Mouse (Mus musculus) 3T3-L1 (cell line): ENCODE measurements at regions not wholly inside any gene's neighbourhood (a gene's known extent, or its start where the extent isn't known, plus 50 kb on each side); places are given as distances from the start of the nearest gene placed in this dataset.
A peak's percentile ranks its signal among the peaks of the same experiment; 100 is the strongest.

ENCODE experiments used
- DNase-seq: peaks from one replicate; pipeline ENCODE4 v3.0.0-alpha.2; 2015; ENCODE audit warnings: low read depth, low spot score

DNA sequence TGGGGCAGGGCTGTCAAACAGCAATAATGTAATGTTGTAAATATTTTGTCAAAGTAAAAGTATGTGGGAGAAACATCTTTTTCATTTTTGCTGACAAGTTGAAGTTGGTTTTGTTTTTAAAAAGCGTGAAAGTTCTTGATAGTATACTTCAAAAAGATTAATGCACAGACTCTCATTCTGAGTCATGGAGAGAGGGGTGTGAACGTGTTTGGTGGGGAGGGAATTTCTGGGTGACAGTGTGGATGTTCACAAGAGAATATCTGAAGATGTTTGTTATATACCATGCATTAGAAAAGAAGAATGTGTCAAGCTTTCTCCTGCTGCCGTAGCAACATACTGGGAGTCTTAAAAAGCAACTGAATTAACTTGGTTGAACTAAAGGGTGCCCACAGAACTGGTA is 57.0 kb downstream of the Rps29 start:
- no peak for DNase-seq

DNA sequence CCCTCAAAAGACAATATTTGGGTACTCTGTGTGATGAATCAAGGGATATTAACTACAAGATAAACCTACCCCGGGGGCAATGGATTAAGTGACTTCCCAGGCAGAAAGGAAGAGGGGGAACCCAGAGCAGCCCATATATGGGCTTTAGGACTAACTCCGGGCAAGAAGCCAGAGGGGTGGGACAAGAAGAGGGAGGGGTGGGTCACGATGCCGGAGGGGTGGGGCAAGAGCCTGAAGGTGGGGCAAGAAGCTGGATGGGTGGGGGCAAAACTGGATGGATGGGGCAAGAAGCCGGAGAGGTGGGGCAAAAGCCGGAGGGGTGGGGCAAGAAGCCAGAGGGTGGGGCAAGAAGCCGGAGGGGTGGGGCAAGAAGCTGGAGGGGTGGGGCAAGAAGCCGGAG is 64.1 kb downstream of the Rps29 start:
- no peak for DNase-seq

DNA sequence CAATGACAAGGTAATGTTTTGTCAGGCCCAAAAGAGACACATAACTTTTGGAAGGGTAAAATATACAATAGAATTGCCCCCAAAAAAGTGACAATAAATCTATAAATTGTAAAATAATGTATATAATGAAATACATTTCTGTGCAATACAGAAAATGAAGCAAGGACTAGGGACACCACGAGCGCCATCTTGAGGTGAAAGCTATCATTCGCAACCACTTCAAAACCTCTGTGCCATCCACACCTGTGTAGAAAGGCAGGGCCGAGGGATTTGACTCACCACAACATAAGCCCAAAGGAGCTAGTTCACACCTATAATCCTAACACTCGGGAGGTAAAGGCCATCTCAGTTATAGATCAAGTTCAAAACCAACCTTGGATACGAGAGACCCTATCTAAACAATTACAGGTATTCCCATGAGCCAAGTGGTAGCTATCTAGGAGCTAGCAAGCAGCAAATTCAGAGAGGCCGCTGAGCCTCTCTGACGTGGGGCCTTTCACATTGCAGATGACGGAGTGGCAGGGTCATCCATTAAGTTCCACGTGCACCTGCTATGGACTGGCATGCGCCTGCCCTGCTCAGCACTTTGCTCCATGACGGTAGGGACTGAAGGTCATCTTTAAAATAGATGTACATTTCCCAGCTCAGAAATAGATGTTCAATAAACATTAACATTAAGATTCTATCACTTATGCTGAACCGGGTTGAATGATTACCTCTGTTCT is 65.8 kb downstream of the Rps29 start:
- DNase-seq = peak; percentile 18

DNA sequence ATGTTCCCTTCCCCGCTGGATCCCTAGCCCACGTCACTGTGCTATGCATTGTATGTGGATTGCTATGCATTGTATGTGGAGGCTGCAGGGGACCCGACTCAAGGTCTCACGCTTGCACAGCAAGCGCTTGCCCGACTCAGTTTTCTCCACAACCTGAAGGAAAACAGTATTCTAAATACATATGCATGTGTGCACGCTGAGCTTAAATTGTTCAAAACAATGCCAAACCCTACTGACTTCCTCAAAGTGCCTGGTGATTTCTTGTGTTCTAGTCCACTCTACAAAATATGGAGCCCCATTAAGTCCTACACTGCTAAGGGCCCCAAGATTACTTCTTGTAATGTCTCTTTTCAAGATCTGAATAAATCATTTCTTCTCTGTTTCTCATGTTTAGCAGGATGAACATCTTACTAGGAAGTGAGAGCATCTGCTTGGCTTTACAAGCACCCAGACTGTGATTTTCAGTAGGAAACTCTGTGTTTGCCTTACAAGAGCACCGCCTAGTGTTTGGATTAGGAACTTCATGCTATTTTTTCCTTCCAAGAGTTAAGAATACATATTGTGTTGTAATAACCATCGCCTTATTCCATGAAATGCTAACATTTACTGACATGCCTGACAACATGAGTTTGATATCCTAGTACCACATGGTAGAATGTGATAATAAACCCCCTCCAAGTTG is 70.9 kb downstream of the Rps29 start:
- peak; percentile 85 for DNase-seq

DNA sequence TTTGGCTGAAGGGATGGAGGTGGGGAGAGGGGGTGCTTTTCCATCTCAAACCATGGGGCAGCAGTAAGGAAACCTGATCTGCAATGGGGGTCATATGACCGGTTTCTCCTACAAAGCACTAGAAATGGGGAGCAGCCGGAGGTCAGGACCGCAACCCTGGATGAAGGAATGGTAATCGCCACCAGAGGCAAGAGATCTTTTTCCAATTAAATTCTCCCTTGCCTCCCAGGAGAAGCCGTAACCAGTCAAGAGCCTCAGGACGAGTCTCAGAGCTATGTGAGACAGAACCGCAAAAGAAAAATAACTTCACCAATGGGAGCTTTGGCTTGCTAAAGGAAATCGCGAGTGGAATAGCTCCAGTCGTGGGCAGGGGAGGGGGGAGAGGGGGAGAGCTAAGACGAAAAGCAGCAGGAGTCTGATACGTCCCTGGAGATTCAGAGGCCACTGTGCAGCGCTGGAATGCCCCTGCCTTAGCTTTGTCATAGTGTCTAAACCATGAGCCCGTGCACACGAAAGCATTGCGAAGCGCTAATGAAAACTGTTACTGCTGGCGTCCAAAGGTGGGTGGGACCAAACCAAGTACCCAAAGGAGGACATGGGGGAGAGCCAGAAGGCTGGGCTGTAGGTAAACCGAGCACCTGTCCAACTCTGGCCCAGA is 73.3 kb downstream of the Rps29 start:
- DNase-seq = no peak

DNA sequence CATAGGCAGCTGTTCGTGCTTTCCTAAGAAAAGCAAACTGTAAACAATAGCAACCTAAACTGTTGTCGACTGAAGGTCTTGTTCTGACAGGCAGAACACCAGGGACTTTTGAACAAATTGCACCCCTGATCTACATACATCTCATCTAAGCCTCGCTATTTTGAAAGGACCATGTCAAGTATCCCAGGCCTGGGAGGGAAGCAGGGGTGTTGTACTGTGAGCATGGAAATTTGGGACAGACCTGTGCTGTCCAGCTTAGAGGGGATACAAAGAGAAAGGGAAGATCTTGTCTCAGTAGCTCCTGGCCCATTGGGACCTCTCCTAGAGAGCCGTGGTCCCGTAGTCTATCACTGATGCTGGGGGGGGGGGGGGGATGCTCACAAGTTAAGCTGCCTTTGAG is 74.3 kb downstream of the Rps29 start:
- DNase-seq = no peak

DNA sequence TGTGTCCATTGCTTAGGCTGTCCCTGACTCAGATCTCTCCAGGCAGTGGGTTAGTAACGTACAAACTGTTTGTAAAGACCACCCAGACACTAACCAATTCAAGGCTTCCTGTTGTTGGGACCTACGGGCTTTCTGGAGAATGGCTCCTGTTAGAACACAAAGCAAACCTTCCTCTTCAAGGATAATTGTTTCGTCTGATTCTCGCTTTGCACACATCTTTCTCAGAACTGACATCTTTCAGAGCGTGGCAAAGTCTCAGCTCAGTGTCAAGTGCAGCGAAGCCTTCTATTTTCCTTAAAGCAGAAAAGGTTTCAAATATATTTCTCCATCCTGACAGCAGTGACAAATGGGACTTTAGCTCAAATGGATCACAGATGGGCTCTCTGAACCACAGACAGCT is 76.9 kb downstream of the Rps29 start:
- DNase-seq = no peak

DNA sequence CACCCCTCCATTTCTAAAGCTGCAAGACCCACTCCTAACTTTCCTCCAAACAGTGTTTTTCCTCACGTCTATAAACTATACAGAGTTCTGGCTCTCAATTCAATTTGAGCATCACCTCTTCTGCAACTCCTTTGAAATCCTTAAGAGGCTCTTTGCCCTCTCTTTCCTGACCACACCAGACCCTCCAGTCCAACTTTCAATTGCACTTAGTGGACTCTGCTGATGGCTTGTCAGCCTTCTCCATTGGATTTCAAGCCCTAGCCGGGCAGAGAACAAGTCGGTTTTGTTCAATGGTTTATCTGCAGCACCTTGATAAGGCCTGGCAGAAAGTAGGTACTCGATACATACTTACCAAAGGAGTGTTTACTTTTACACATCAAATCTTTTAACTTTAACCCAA is 119.4 kb downstream of the Rps29 start:
- DNase-seq = no peak

DNA sequence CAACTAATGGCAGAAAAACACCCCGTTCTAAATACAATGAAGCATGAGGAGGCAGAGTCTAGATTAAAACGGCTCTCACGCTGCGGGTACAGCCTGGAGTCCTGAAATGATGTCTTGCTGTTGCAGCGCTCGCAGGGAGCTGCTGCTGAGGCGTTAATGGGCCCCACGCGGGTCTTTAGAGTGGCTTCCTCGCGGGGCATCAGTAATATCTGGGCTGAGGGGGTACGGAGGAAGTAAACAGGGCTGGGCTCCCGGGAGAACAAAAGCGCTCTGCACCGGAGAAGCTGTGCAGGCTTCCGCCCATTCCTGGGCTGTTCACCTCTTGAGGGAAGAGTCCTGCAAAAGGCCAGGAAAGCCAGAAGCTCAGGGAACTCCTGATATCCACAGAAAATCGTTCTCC is 135.4 kb downstream of the Rps29 start:
- no peak for DNase-seq

DNA sequence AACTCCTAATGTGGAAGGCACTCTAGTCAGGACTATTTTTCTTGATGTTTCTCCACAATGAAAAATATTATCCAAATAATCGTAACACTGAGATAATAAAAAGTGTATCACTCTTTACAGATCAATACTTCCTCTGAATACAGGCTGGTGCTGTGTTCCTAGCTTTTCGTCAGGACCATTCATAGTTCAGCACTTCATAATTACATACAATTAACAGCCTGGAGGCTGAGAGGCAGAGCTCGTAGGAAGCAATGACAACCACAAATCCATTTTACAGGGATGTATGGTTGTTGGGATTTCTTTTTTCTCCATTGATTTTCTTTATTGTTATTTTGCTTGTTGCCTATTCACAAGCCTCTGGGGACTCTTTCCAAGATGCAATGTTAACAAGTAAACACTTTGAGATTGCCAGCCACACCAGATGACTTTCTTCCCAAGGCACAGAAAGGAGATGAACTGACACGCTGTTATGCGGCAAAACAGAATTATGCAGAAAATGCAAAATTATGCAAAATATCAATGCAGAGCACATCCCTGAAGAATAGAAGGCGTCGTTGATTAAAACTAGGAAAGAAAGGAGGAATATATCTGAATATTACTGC is 142.2 kb downstream of the Rps29 start:
- no peak for DNase-seq

DNA sequence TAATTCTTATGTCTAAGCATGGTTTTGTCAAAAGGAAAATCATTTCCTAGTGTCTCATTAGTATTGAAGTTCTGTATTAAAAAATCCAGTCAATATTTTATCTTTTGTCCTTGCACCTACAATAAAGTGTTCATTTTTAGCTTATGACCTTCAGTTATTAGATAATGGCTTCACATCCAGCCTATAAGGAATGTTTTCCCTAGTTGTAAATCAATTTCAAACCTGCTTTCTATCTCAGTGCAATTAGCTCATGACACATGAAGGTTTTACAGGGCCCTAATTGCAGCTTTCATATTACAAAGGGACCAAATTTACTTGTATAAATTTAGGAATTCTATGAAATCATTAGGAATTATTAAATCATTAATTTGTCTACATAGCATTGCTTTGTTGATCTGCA is 153.8 kb downstream of the Rps29 start:
- DNase-seq = no peak

DNA sequence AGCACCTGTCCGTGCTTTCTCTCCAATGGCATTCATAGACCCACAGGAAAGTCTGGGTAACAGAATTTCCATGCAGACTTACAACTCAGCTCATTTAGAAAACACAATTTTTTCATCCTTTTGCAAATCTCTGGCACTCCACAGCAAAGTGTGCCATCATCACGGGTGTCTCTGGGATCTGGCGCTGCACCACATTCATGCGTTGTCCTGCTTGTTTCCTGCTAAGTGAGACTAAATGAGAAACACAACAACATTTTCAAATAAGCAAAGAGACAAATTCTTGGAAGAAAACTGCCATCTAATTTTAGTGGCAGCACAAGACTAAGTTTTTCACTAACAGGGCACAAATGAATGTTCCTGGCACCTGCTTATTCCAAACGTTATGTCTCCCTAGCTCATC is 156.9 kb downstream of the Rps29 start:
- DNase-seq = no peak

DNA sequence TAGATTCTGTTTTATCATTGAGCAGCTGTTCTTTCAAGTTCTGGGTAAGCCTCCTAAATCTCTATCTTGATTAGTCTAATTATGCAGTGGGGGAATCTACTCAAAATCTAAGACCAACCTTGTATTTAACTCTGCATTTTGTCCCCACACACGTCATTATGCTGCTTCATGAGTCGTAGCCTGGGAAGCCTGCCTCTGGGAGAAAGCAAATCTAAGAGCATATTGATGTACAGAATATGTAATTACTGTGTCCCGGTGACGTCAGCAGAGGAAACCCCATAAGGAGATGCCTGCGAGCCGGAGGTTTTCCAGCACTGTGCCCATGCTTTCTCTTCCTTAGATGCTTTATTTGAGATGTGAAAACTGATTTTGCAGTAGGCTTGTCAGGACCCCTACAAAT is 161.7 kb downstream of the Rps29 start:
- no peak for DNase-seq

DNA sequence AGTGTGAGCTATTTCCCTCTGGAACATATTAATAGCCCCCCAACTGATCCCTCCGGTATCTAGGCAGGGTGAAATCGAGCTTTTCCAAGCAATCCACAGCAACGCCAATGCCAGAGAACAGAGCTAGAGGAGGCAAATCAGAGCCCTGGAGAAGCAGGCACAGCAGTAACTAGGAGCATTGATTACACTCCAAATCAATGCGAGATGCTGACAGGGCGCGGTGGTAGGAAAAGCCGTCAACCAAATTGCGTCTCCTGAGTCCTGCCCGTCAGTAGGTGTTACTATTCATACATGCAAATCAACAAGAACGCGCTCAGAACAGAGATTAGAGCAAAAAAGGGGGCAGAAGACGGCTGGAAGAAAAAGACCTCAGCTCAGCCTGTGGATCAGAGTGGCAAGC is 162.2 kb downstream of the Rps29 start:
- DNase-seq = no peak

DNA sequence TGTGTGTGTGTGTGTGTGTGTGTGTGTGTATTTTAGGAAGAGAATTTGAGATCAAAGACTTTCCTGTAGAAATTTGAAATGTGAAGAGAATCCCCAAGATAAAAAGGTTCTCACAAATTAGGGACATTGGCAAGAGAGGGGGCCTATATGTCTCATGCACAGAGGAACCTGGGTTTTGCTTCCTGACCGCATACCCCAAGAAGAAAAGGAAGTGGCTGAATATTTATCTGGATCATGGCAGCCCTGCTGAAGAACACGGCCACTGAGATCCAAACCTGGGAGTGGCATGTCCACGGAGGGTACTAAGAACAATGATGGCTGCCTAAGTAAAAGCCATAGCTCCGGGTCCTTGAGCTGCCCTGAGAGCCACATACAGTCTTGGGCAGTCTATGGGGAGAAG is 178.3 kb downstream of the Rps29 start:
- no peak for DNase-seq

DNA sequence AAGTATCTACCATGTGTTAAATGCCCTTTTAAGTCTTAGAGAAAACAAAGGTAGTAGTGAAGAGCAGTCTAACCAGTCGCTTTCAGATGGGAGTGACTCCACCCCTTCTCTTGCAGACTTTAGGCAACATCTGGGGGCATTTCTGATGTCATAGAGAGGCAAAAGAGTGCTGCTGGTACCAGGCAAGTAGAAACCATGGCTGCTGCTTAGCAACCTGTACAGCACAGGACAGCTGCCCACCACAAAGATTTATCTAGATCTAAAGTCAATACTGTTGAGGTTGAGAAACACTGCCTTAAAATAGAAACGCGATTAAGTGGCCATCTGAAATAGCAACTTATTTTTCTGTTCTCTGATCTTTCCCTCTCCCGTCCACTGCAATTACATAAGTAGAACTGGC is 178.8 kb downstream of the Rps29 start:
- no peak for DNase-seq

DNA sequence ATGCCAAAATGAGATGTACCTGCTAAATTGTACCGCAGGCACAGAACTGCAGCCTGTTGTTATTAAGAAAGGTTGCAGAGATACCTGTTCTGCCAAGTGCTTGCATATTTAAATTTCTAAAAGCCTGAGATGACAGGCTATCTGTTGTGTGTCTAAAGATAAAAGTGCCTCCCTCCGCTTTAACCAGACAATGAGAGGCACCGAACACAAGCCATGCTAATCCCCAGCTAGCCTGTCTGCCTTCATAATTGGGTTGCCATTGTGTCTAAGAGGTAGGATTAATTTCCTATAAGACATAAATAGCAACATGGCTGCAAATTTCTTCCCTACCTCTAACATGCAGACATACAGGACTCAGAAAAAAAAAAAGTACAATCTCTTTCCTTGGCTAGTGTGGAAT is 179.8 kb downstream of the Rps29 start:
- DNase-seq = no peak

DNA sequence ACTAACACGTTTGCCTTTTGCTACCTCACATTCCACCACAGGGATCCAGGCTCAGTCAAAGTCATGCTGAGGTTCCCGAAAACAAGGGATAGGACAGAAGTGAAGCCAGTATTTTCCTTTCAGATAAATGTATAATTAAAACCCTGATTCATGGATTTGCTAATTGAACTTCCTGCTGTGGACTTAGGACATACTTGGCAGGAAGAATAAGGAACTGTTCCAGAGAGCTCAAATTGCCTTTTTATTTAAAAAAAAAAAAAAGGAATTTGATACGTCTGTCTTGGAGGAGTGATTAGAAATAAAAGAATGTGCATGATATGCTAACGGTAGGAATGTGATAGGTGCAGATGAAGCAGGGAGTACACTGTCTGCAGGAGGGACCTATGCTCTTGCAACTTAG is 181.7 kb downstream of the Rps29 start:
- peak; percentile 15 for DNase-seq

DNA sequence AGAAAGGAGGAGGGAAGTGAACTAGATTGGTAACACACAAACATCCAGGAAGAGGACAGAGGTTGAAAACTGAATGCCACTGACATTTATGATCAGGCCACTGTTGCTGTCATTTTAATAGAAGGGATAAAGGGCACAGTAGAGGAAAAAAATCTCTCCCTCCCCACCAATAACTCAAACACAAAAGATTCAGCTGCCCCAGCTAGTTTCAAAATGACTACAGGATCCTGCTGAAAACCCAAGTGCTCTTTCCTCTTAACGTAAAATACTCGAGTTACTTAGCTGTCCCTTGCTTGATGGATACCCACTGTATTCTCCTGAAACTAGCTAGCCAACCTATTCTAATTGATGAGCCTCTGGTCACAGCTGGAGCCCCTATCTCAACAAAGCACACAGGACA is 211.7 kb downstream of the Rps29 start:
- DNase-seq = no peak

DNA sequence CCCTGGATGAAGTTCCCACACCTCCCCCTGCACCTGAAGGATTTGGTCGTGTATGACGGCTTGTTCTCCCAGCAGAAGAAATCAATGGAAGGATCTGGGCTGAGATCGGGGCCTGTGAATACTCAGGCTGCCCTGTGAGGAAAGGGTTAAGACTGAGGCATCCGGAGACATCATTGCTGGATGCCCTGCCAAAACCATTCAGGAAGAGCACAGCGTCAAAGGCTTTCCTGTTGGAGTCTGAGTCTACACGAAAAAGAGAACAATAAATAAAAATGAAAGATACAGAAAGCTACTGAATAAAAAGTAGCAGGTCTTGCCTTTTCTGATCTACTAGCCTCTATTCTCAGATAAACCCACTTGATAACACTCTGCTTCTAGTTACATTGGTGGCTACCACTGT is 248.4 kb downstream of the Rps29 start:
- no peak for DNase-seq

DNA sequence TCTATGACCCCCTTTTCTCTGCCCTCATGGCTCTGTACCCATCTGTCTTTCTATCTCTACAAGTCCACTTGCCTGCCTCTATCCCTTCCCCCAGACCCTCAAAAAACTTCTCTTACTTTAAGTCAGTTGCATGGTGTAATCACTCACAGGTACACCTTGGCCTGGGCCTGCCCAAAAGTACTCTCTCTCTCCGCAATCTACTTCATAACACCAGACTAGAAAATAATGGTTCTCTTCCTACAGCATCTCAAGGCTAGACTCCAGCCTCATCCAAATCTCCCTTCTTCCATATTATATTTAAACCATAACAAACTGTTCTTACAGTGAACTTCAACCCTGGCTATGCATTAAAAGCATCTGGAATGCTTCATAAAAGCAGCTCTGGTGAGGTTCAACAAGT is 254.2 kb downstream of the Rps29 start:
- no peak for DNase-seq

DNA sequence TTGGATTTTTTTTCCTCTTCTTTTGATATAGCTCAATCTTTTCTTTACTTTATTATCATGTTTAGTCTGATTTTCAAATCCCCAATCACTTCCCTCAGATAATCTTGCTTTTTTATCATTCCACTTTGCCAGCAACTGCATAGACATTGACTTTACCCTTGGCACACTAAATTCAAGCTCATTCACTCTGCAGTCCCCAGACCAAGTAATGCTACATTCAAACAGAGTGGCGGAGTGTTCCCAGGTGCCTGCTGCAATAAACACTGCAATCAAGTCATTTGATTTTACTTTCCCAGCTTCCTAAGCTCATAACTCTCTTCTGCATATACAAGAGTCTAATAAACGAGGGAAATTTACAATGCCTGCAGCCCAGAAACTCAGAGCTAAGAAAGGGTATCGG is 269.8 kb downstream of the Rps29 start:
- DNase-seq = no peak

DNA sequence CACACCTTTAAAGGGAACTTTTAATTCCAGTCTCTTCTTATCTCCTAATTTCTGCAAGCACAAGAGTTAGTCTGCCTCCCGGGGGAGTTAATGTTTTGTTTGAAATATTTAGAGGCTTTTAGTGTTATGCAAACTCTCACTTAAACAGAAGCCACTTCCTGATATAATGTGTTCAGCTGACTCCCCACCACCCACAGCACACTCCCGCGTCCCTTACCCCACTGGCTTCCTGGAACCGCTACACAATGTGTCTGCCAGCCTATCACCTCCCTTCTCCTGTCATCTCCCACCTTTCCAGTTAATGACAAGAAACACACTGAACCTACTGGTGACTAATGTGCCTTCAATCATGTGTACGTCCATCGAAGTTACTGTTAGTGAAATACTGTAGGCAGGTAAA is 276.5 kb downstream of the Rps29 start:
- DNase-seq = no peak
